Mouse (Mus musculus) heart, embryonic 15.5 days (tissue): ENCODE measurements around the gene Iqschfp. TPM values are rescaled to one million over a fixed set of nuclear protein-coding genes. Genes with fewer than 3 reads are reported as not detected.

Source experiments
- ATAC-seq: fragments of 200-750 bp; cut with Nextera tagmentation; replicated peaks from 2 replicates; pipeline ENCODE4 v1.8.0; 2017; ENCODE audit warnings: low read depth, moderate TSS enrichment; ENCODE audit not compliant: insufficient number of reproducible peaks, insufficient read depth, low FRiP score
- H3K27ac ChIP-seq: fragments of 300-500 bp; sonication (generic); 2 replicates; pipeline ENCODE4 v1.5.1; 2015; ENCODE audit warnings: mild to moderate bottlenecking, inconsistent platforms
- H3K27me3 ChIP-seq: fragments of 300-500 bp; sonication (generic); 2 replicates; pipeline ENCODE4 v1.6.1; 2015; ENCODE audit warnings: inconsistent platforms
- H3K36me3 ChIP-seq: fragments of 300-500 bp; sonication (generic); 2 replicates; pipeline ENCODE4 v1.6.1; 2015; ENCODE audit warnings: mild to moderate bottlenecking, inconsistent platforms
- H3K4me1 ChIP-seq: fragments of 300-500 bp; sonication (generic); replicated peaks from 2 replicates; pipeline ENCODE4 v1.6.1; 2015; ENCODE audit warnings: inconsistent platforms
- H3K4me2 ChIP-seq: fragments of 300-500 bp; sonication (generic); 2 replicates; pipeline ENCODE4 v1.6.1; 2015; ENCODE audit warnings: inconsistent platforms, mild to moderate bottlenecking, moderate library complexity
- H3K4me3 ChIP-seq: fragments of 300-500 bp; sonication (generic); 2 replicates; pipeline ENCODE4 v1.5.1; 2015; ENCODE audit warnings: mild to moderate bottlenecking, inconsistent platforms
- H3K9ac ChIP-seq: fragments of 300-500 bp; sonication (generic); 2 replicates; pipeline ENCODE4 v1.6.1; 2015; ENCODE audit warnings: mild to moderate bottlenecking, inconsistent platforms
- H3K9me3 ChIP-seq: fragments of 300-500 bp; sonication (generic); replicated peaks from 2 replicates; pipeline ENCODE4 v1.6.1; 2016; ENCODE audit warnings: inconsistent platforms
- WGBS: fragments of 180-500 bp; shearing (Covaris S2); methylation state at CpG from one replicate; pipeline ENCODE4 v1.1.7; 2015; ENCODE audit warnings: mixed read lengths; 5-methylcytosine and 5-hydroxymethylcytosine counted together
- polyA plus RNA-seq: library from polyadenylated mRNA; unstranded; fragments of >200 nt; fragmentation: Nextera tagmentation; extraction: Ambion mirVana; gene quantifications from 2 replicates; pipeline ENCODE4 v1.2.1, GENCODE M21; 2015

Gene Iqschfp
- not detected in 2 replicates for polyA plus RNA-seq

GRCm38 (mm10) chr3:67892026-67892705 is at the start of gene Iqschfp, which contains the start of gene Iqcj:
Gene Iqschfp (plus strand): TSS chr3:67892232.
Gene Iqcj (plus strand): TSS chr3:67892220.
- no peak within 1 kb of the TSS for H3K9ac ChIP-seq
- 66% methylated on average over 15 of the region's 15 CpGs for WGBS
- no peaks in the 10 kb centered on the region for H3K4me1 ChIP-seq
- no peaks in the 10 kb centered on the region for H3K36me3 ChIP-seq
- H3K4me3 ChIP-seq, result no peak within 1 kb of the TSS
- no peak for ATAC-seq
- no peak within 1 kb of the TSS for H3K27ac ChIP-seq
- H3K9me3 ChIP-seq, result no peaks in the 10 kb centered on the region
- H3K27me3 ChIP-seq, result no peaks in the 10 kb centered on the region
- H3K4me2 ChIP-seq, result no peak within 1 kb of the TSS

DNA sequence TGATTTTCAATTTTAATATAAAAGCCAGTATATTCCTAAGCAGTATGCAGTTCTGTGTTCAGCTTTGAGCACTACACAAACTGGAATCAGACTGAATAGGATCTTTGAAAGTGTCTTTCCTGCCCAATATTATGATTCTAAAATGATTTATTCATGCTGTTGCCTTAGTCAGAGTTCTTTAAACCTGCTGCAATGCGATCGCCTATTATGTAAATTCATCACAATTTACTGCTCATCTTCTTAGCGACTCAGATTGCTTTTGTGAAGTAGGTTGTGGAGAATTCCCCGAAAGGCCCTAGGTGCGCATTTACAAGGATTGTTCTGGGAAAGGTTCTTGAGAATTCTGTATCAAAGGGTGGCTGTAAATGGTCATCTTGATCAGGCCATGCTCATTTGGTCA is 39.6 kb upstream of the Iqschfp start:
- WGBS, result 84% methylated on average over 5 of the region's 5 CpGs
- no peak for ATAC-seq

DNA sequence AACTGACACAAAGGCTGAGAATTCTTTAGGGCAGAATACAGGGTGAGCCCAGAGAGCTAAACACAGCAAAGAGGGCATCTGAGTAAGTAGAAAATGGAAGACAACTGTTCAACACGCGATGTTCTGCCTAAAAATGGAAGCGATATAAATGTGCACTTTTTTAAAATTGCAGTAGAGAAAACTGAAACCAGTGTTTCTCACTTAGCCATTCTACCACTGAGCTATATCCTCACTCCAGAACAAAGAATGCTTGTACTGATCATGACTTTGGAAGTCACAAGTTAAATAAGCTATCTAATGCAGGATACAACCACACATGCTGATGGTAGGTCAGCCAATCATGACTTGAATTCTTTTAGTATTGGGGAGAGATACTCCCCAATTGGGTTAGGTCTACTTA is 30.5 kb upstream of the Iqschfp start:
- WGBS, result 72% methylated on average over 3 of the region's 3 CpGs

More for the DNA sequence above, 39.6 kb upstream of the Iqschfp start:
- Histone ChIP-seq H3K27ac (no peak overlapping the region), H3K4me2 (no peak overlapping the region), H3K4me1 (no peaks in the 10 kb centered on the region), H3K36me3 (no peaks in the 10 kb centered on the region), H3K9ac (no peak overlapping the region), H3K9me3 (no peaks in the 10 kb centered on the region), H3K4me3 (no peak overlapping the region), H3K27me3 (no peaks in the 10 kb centered on the region)

DNA sequence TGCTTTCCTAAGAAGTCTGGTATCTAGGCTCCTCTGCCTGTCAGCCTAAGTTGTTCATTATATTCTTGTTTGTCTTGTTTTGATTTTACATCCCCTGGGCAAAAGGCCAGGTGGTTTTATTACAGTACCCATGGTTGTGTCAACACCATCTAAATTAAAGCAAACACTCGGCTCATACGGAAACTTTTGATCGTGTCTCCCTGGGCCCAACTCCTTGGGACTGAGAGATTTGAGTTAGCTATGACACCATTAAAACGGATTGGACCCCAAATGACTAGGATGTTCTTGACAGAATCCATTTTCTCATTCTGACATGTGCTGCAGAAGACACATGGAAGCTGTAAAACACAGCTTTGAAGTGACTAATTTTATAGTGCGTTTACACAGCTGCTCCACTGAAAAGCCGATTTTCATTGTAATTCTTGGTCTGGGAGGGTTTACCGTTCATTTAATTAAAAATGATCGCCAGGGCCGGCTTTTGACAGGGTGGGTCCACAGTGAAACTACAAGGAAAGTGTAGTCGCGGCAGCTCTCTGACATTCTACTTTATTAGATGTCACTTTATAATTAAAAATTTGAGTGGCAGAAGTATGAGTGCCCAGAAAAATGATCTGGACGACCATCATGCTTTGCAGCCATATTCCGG is 24.5 kb upstream of the Iqschfp start:
- Histone ChIP-seq H3K4me1 (no peaks in the 10 kb centered on the region), H3K27ac (no peak overlapping the region), H3K9me3 (no peaks in the 10 kb centered on the region), H3K36me3 (no peaks in the 10 kb centered on the region), H3K9ac (no peak overlapping the region), H3K4me2 (no peak overlapping the region), H3K27me3 (no peaks in the 10 kb centered on the region), H3K4me3 (no peak overlapping the region)
- ATAC-seq, result no peak
- WGBS, result 74% methylated on average over 13 of the region's 13 CpGs

More for the DNA sequence above, 30.5 kb upstream of the Iqschfp start:
- H3K9ac ChIP-seq, result no peak overlapping the region
- H3K27ac ChIP-seq, result no peak overlapping the region
- no peak for ATAC-seq
- H3K36me3 ChIP-seq, result no peaks in the 10 kb centered on the region
- no peak overlapping the region for H3K4me2 ChIP-seq
- H3K9me3 ChIP-seq, result no peaks in the 10 kb centered on the region
- no peak overlapping the region for H3K4me3 ChIP-seq
- no peaks in the 10 kb centered on the region for H3K4me1 ChIP-seq
- H3K27me3 ChIP-seq, result no peaks in the 10 kb centered on the region

DNA sequence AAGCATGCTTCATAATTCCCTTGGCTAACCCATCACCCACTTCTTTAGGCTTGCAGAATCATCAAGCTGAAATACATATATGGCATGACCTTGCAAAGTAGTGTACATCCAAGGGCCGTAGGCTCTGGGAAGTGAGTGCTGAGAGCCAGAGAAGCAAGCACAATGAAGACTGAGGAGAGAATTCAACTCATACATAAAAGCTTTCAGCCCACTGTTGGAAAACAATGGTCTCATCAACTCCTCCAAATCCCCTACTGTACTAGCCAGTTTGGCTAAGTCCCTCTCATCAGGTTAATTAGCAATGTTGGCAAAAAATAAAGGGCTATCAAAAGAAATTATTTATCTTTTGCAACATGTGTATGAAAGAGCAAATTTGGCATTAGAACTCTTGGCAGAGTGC is 22.6 kb upstream of the Iqschfp start:
- Histone ChIP-seq H3K27ac (no peak overlapping the region), H3K36me3 (no peaks in the 10 kb centered on the region), H3K9ac (no peak overlapping the region), H3K4me1 (no peaks in the 10 kb centered on the region), H3K27me3 (no peaks in the 10 kb centered on the region), H3K4me3 (no peak overlapping the region), H3K9me3 (no peaks in the 10 kb centered on the region), H3K4me2 (no peak overlapping the region)
- ATAC-seq, result no peak
- WGBS, result 67% methylated on average over 1 of the region's 1 CpGs

- Histone ChIP-seq H3K9ac (no peak overlapping the region), H3K27me3 (no peaks in the 10 kb centered on the region), H3K9me3 (no peaks in the 10 kb centered on the region), H3K4me2 (no peak overlapping the region), H3K36me3 (no peaks in the 10 kb centered on the region), H3K4me3 (no peak overlapping the region), H3K27ac (no peak overlapping the region), H3K4me1 (no peaks in the 10 kb centered on the region)
- WGBS, result 65% methylated on average over 4 of the region's 4 CpGs
- ATAC-seq, result no peak
Observed at GRCm38 (mm10) chr3:67877253-67877652, 14.8 kb upstream of the Iqschfp start.

DNA sequence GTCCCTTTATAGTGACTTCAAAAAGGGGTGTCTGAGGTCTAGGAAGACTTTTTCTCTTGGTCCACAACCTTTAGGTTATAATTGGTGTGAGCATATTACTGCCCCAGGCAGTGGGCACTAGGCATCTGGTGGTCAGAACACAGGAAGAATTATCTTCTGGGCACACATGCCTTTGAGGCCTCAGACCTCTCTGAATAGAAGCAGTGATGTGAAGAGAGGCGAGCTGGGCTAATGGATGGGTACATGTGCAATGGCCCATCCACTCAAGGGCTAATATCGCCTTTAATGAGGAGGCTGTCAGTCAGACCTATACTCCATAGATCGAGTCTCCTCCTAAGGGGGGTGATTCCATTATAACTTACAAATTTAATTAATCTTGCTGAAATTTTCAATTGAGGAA is 7.7 kb upstream of the Iqschfp start:
- no peaks in the 10 kb centered on the region for H3K27me3 ChIP-seq
- H3K4me3 ChIP-seq, result no peak overlapping the region
- no peaks in the 10 kb centered on the region for H3K9me3 ChIP-seq
- no peak overlapping the region for H3K4me2 ChIP-seq
- H3K4me1 ChIP-seq, result no peaks in the 10 kb centered on the region
- H3K36me3 ChIP-seq, result no peaks in the 10 kb centered on the region
- WGBS, result 78% methylated on average over 3 of the region's 3 CpGs
- ATAC-seq, result no peak
- H3K27ac ChIP-seq, result no peak overlapping the region
- no peak overlapping the region for H3K9ac ChIP-seq

DNA sequence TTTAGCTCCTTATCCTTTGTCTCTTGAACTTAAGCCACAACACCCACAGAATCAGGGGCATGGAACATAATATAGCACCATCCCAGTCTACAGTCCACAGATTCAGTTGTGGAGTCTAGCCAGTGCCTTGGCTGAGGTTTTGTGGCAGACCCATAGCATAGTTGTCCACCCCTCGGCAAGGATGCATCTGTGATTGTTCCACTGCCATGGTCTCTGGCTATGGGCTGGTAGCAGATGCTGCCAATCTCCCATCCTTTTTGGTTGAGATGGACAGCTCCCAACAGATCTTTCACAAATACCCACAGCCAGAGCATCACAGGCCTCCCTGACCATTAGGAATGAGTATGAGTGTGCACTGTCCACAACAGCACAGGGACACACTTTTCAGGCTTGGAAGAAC is 5.9 kb upstream of the Iqschfp start:
- no peaks in the 10 kb centered on the region for H3K36me3 ChIP-seq
- WGBS, result 83% methylated on average over 1 of the region's 1 CpGs
- no peaks in the 10 kb centered on the region for H3K4me1 ChIP-seq
- H3K4me2 ChIP-seq, result no peak overlapping the region
- H3K9ac ChIP-seq, result no peak overlapping the region
- no peak overlapping the region for H3K27ac ChIP-seq
- H3K27me3 ChIP-seq, result no peaks in the 10 kb centered on the region
- no peak for ATAC-seq
- H3K4me3 ChIP-seq, result no peak overlapping the region
- H3K9me3 ChIP-seq, result no peaks in the 10 kb centered on the region

DNA sequence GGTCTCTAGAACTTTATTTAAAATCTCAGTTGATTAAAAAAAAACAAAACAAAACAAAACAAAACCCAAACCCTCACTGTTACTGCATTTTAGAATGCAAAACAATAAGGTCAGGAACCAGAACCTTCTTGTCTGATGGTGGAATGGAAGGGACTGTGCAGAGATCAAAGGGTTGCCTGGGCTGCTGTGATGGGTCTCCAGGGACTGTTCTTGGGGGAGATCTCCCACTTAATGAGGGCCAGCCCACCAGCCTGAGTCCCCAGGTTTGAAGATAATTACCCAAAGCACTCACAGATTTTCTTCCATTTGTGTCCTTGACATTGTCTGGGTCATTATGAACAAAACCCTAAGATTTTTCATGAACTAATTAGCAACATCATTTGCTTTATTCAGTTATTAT is 4.8 kb upstream of the Iqschfp start:
- H3K4me1 ChIP-seq, result no peaks in the 10 kb centered on the region
- no peaks in the 10 kb centered on the region for H3K9me3 ChIP-seq
- no peaks in the 10 kb centered on the region for H3K36me3 ChIP-seq
- no peak overlapping the region for H3K9ac ChIP-seq
- no peak for ATAC-seq
- H3K4me2 ChIP-seq, result no peak overlapping the region
- no peak overlapping the region for H3K27ac ChIP-seq
- no peak overlapping the region for H3K4me3 ChIP-seq
- no peaks in the 10 kb centered on the region for H3K27me3 ChIP-seq

DNA sequence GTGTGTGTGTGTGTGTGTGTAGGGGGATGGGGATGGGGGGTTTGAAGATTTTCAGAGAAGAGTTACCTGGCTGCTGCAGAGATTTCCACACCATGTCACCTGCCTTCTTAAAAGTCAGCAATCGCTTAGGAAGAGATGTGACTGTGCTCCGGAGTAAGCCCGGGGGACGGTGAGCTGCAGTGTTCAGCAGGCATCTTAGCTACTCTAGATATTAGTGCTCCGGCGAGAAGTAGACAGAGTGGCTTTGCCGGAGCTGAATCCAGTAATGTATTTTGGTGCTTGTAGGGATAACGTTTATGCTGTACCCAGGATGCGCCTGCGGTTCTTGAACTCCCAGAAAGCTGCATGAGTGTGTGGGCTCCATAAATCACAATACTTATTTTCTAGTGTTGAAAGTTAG is 736 bp downstream of the Iqschfp start:
- no peak overlapping the region for H3K4me2 ChIP-seq
- no peaks in the 10 kb centered on the region for H3K36me3 ChIP-seq
- no peak overlapping the region for H3K27ac ChIP-seq
- H3K9me3 ChIP-seq, result no peaks in the 10 kb centered on the region
- no peak overlapping the region for H3K4me3 ChIP-seq
- no peak overlapping the region for H3K9ac ChIP-seq
- no peaks in the 10 kb centered on the region for H3K27me3 ChIP-seq
- WGBS, result 79% methylated on average over 10 of the region's 10 CpGs
- no peak for ATAC-seq
- H3K4me1 ChIP-seq, result no peaks in the 10 kb centered on the region

- Histone ChIP-seq H3K4me2 (no peak overlapping the region), H3K27me3 (no peaks in the 10 kb centered on the region), H3K9ac (no peak overlapping the region), H3K9me3 (no peaks in the 10 kb centered on the region), H3K4me1 (no peaks in the 10 kb centered on the region), H3K36me3 (no peaks in the 10 kb centered on the region), H3K27ac (no peak overlapping the region), H3K4me3 (no peak overlapping the region)
- no peak for ATAC-seq
- 73% methylated on average over 4 of the region's 4 CpGs for WGBS
Observed at GRCm38 (mm10) chr3:67902517-67902916, 10.5 kb downstream of the Iqschfp start.

DNA sequence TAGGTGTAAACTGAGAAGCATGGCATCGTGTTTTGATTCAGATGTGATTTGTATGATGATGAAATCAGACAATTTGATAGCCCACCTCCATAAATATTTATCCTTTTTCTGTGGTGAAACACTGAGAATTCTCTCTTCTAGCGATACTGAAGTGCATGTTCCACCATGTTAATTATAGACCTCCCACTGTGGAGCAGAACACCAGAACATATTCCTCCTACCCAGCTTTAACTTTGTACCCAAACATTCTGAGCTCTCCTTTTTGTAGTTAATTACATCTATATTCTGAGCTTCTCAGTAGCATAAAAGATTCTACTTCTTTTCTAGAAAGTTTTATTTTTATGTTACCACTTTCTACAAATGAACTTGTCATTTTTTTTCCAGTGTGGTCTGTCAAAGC is 16.6 kb downstream of the Iqschfp start:
- Histone ChIP-seq H3K9me3 (no peaks in the 10 kb centered on the region), H3K4me1 (no peaks in the 10 kb centered on the region), H3K4me2 (no peak overlapping the region), H3K36me3 (no peaks in the 10 kb centered on the region), H3K4me3 (no peak overlapping the region), H3K9ac (no peak overlapping the region), H3K27me3 (no peaks in the 10 kb centered on the region), H3K27ac (no peak overlapping the region)
- no peak for ATAC-seq
- WGBS, result 75% methylated on average over 2 of the region's 2 CpGs
